In genomic region chr2:19445871-19446501, GRCm38 (mm10) we compare ENCODE assay signal across 10 mouse cellular contexts. TPM values are rescaled to one million over a fixed set of nuclear protein-coding genes. Genes with fewer than 3 reads are reported as not detected.
A peak's percentile ranks its signal among the peaks of the same experiment; 100 is the strongest.
DNase-seq lines count a peak whose midpoint lies in the region; TF ChIP-seq lines count a peak whose summit lies in the region.
"Had no signal": no experiment of that assay in that cellular context is flagged by ENCODE, and none has a peak within 500 bp of the region (broad histone marks: within the 10 kb centered on the region; RNA-seq: fewer than 3 reads in every experiment).

No protein-coding gene starts in this region.

- WGBS in midbrain, embryonic 10.5 days: under 1% methylated on average over 67 of the region's 67 CpGs

- H3K36me3 ChIP-seq in testis, adult 2 months (ENCODE audit: control insufficient read depth, insufficient read depth, low read length): no peaks in the 10 kb centered on the region
- H3K36me3 ChIP-seq in midbrain, embryonic 10.5 days: no peaks in the 10 kb centered on the region

- no peaks in the 10 kb centered on the region for H3K27me3 ChIP-seq in testis, adult 2 months (ENCODE audit: control insufficient read depth, insufficient read depth, low read length)
- peaks cover 100% of the 10 kb centered on the region for H3K27me3 ChIP-seq in midbrain, embryonic 10.5 days (ENCODE audit: low read depth, poor library complexity, severe bottlenecking)

- no peak for TF ChIP-seq POLR2A in testis, adult 2 months (IDR thresholded peaks at IDR 0.05; ENCODE audit: control insufficient read depth, low read depth, low read length)

- peak overlapping the region; percentile 52 for H3K4me3 ChIP-seq in testis, adult 2 months (ENCODE audit: control insufficient read depth, low read depth, low read length)
- peak overlapping the region; percentile 48 for H3K4me3 ChIP-seq in midbrain, embryonic 10.5 days

- no peaks in the 10 kb centered on the region for H3K9me3 ChIP-seq in midbrain, embryonic 10.5 days (replicated peaks)

- H3K4me1 ChIP-seq in testis, adult 2 months (ENCODE audit: control insufficient read depth, insufficient read depth, low read length): peaks cover 20% of the 10 kb centered on the region
- H3K4me1 ChIP-seq in midbrain, embryonic 10.5 days: peaks cover 50% of the 10 kb centered on the region

- no peak overlapping the region for H3K27ac ChIP-seq in testis, adult 2 months (ENCODE audit: control insufficient read depth, insufficient read depth, low read depth, low read length)
- H3K27ac ChIP-seq in midbrain, embryonic 10.5 days (replicated peaks): no peak overlapping the region

- TF ChIP-seq CTCF in testis, adult 2 months (IDR thresholded peaks at IDR 0.05; ENCODE audit: control insufficient read depth, insufficient read depth, insufficient replicate concordance, low read depth, low read length): no peak

- DNase-seq in embryo, embryonic 9.5 days (ENCODE audit: extremely low spot score): peak; percentile 40
- no peak for DNase-seq in embryo, embryonic 11 days
- DNase-seq in testis, postnatal 14 days (ENCODE audit: low spot score): no peak
- DNase-seq in midbrain, embryonic 10.5 days (ENCODE audit: low spot score): peak; percentile 49
- DNase-seq in adipocyte (ENCODE audit: low spot score): no peak
- DNase-seq in adrenal gland, adult 18-20 months (ENCODE audit: low spot score in 2 of 2): no peak
- DNase-seq in thymus, postnatal 0 days (ENCODE audit: low spot score): no peak
- DNase-seq: adrenal gland, postnatal 25 days; layer of hippocampus, adult 9-11 months had no signal

RNA-seq across cellular contexts. Expression of gene Ptf1a, which starts 0.5 kb away (rescaled TPM):
- polyA plus RNA-seq in testis, adult 2 months (2012; rRNA removed): 0.06 TPM in 1 of 2 replicates, not detected in the other
- 0.20 and 0.69 TPM in 2 replicates for polyA plus RNA-seq in midbrain, embryonic 10.5 days (2016; fragmentation: Nextera tagmentation; extraction: Ambion mirVana)
- not detected for total RNA-seq in adrenal gland, adult 18-20 months (2021)
- polyA plus RNA-seq in thymus, postnatal 0 days (2015; fragmentation: Nextera tagmentation; extraction: Ambion mirVana): not detected in 2 replicates
- total RNA-seq: adrenal gland, postnatal 25 days had no signal

Comparison
In these comparisons a context has a peak if more than half of its experiments do, and no peak if none do; other contexts are left out.
1. DNase-seq: peak in embryo, embryonic 9.5 days (single experiment) and midbrain, embryonic 10.5 days (single experiment); none in embryo, embryonic 11 days (single experiment), testis, postnatal 14 days (single experiment), adipocyte (single experiment), adrenal gland, adult 18-20 months (0 of 2) and thymus, postnatal 0 days (single experiment).